Mouse (Mus musculus) forebrain, postnatal 0 days (tissue): Measurements from ENCODE around the gene Rnf11. TPM values are rescaled to one million over a fixed set of nuclear protein-coding genes. Genes with fewer than 3 reads are reported as not detected.

Source experiments
- ATAC-seq: fragments of 200-750 bp; cut with Nextera tagmentation; 2 replicates; pipeline ENCODE4 v1.8.0; 2017; ENCODE audit warnings: mild to moderate bottlenecking, moderate library complexity
- DNase-seq: peaks from one replicate; pipeline ENCODE4 v3.0.0-alpha.2; 2015
- H3K27ac ChIP-seq: fragments of 300-500 bp; sonication (generic); 2 replicates; pipeline ENCODE4 v1.5.1; 2014; ENCODE audit warnings: low read depth, mild to moderate bottlenecking, antibody characterized with exemption, low read length, moderate library complexity, mixed read lengths
- H3K27me3 ChIP-seq: fragments of 300-500 bp; sonication (generic); 2 replicates; pipeline ENCODE4 v1.6.1; 2014; ENCODE audit warnings: mild to moderate bottlenecking, low read length, mixed read lengths; ENCODE audit not compliant: insufficient read depth
- H3K36me3 ChIP-seq: fragments of 300-500 bp; sonication (generic); 2 replicates; pipeline ENCODE4 v1.6.1; 2014; ENCODE audit warnings: mild to moderate bottlenecking, moderate library complexity; ENCODE audit not compliant: insufficient read depth
- H3K4me1 ChIP-seq: fragments of 300-500 bp; sonication (generic); 2 replicates; pipeline ENCODE4 v1.6.1; 2014; ENCODE audit warnings: antibody characterized with exemption; ENCODE audit not compliant: insufficient read depth
- H3K4me2 ChIP-seq: fragments of 300-500 bp; sonication (generic); 2 replicates; pipeline ENCODE4 v1.6.1; 2014; ENCODE audit warnings: low read depth, mild to moderate bottlenecking, moderate library complexity
- H3K4me3 ChIP-seq: fragments of 300-500 bp; sonication (generic); 2 replicates; pipeline ENCODE4 v1.5.1; 2014; ENCODE audit warnings: low read depth, low read length, mixed read lengths
- H3K9ac ChIP-seq: fragments of 300-500 bp; sonication (generic); 2 replicates; pipeline ENCODE4 v1.6.1; 2014; ENCODE audit warnings: mild to moderate bottlenecking
- H3K9me3 ChIP-seq: fragments of 300-500 bp; sonication (generic); 2 replicates; pipeline ENCODE4 v1.6.1; 2016; ENCODE audit warnings: low read length
- CTCF ChIP-seq: sonication (generic); IDR thresholded peaks from 2 replicates; pipeline ENCODE4 v1.5.1; 2016; ENCODE audit warnings: antibody characterized with exemption, control low read depth, low read depth
- WGBS: fragments of 180-500 bp; shearing (Covaris S2); extraction: QIAGEN DNeasy Blood & Tissue Kit; methylation state at CpG from one replicate; pipeline ENCODE4 v1.1.7; 2014; 5-methylcytosine and 5-hydroxymethylcytosine counted together
- polyA plus RNA-seq: library from polyadenylated mRNA; unstranded; fragments of >200 nt; fragmentation: Nextera tagmentation; extraction: Ambion mirVana; gene quantifications from 2 replicates; pipeline ENCODE4 v1.2.1, GENCODE M21; 2015
- total RNA-seq: library from RNA; depleted of rRNA; stranded (reverse); fragments of >200 nt; gene quantifications from 2 replicates; pipeline ENCODE4 v1.2.3, GENCODE M21; 2014

Gene Rnf11
- total and polyA plus RNA-seq, 2 experiments from 2014 or later, result 84.0 to 161 TPM

DNA sequence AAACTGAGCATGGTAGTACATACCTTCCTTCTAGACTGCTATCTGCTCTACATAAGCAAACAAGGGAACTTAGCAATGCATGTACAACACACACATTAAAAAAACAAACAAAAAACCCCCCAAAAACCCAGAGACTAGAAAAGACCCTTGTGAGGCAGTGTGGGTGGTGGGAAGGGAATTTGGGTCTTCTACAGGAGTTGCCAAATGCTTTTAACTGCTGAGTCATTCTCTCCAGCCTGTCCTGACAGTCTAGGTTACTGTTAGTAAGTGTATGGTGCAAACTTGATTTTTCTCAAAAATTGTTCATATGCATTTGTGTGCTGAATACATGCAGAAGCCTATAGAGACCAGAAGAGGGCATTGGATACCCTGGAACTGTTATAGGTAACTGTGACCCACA lies 12.9 kb downstream of the Rnf11 start:
- H3K9ac ChIP-seq, result no peak overlapping the region
- H3K4me2 ChIP-seq, result no peak overlapping the region
- H3K4me1 ChIP-seq, result peaks cover 10% of the 10 kb centered on the region; the same call in 1 of the 2 replicates
- no peak overlapping the region for H3K4me3 ChIP-seq
- H3K9me3 ChIP-seq, result no peaks in the 10 kb centered on the region
- H3K27me3 ChIP-seq, result no peaks in the 10 kb centered on the region
- no peaks in the 10 kb centered on the region for H3K36me3 ChIP-seq
- H3K27ac ChIP-seq, result no peak overlapping the region
- DNase-seq, result no peak
- ATAC-seq, result no peak
- TF ChIP-seq CTCF, result no peak

DNA sequence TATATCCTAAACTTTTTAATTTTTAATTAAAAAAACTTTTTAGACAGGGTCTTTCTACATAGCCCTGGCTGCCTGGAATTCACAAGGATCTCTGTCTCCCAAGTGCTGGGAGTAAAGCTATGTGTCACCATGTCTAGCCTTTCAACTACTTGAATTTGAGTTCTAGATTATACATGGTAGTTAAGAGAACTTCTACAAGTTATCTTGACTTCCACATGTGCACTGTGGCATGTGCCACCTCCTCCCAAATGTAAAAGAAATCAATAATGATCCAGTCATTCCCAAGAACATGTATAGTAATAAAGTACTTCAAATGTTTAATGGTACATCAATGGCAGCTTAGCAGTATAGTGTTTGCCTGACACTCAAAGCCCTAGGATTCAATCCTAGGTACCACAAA lies 16.8 kb downstream of the Rnf11 start:
- no peaks in the 10 kb centered on the region for H3K27me3 ChIP-seq
- no peak for TF ChIP-seq CTCF
- no peak overlapping the region for H3K4me3 ChIP-seq

DNA sequence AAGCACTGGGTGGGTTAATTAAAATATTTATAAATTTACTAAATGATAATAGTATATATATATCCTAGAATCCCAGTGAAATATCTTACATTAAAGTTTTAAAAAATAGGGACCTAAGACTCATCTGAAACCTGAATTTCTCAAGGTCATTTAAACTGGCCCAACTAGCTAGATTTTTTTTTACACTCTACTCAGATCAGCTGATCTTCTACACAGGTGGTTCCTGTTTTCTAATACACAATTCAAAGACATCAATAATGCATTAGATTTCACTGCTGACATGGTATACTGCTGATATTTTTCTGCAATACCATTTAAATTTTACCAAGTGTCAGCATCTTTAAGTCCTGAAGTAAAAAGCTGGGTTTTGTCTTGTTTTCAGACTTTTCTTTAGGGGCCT lies 20.6 kb downstream of the Rnf11 start:
- Histone ChIP-seq H3K27ac (no peak overlapping the region), H3K4me1 (no peaks in the 10 kb centered on the region), H3K9me3 (no peaks in the 10 kb centered on the region), H3K27me3 (no peaks in the 10 kb centered on the region), H3K4me2 (no peak overlapping the region), H3K9ac (no peak overlapping the region), H3K36me3 (no peaks in the 10 kb centered on the region), H3K4me3 (no peak overlapping the region)
- DNase-seq (no peak), ATAC-seq (no peak)
- TF ChIP-seq CTCF, result no peak

More for the DNA sequence above, 16.8 kb downstream of the Rnf11 start:
- Histone ChIP-seq H3K36me3 (no peaks in the 10 kb centered on the region), H3K27ac (no peak overlapping the region), H3K9me3 (no peaks in the 10 kb centered on the region), H3K9ac (no peak overlapping the region), H3K4me2 (no peak overlapping the region), H3K4me1 (peaks cover 4% of the 10 kb centered on the region; the same call in 1 of the 2 replicates)
- DNase-seq (no peak), ATAC-seq (no peak)

DNA sequence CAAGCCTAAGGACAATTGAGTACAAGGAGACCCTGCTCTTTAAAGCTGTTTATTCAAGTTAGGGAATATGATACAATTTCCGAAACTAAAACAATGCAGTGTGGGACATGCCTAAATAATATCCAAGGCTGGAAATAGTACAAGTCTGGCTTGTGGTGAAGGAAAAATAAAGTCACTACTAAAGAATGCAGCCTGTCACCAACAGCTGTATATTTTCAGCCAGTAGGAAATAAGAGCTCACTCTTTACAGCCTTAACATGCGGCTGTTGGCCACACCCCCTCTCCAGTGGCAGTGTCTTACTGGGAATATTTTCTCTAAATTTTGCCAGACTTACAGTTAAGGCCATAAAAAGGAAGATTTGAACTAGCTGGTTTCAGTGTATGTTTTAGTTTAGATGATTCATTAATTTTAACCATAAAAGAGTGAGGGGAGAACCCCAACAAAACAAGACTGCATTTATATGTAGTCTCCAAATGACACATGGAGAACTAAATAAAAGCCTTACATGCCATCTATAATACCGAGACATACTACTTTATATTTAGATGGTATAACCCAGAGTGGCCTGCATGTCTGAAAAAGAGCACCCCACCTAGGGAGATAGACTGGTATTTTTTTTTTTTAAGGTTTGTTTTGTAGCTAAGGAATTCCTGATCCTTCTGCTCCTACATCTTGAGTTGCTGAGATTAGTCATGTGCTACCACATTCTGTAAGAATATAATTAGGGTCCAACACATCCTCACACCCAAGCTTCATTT lies 23.9 kb downstream of the Rnf11 start:
- Histone ChIP-seq H3K27me3 (no peaks in the 10 kb centered on the region), H3K9ac (no peak overlapping the region), H3K36me3 (0 out of 2 replicates have a peak, but pooled peaks cover under 1% of the 10 kb centered on the region), H3K9me3 (no peaks in the 10 kb centered on the region), H3K4me2 (no peak overlapping the region), H3K4me3 (no peak overlapping the region), H3K27ac (no peak overlapping the region), H3K4me1 (no peaks in the 10 kb centered on the region)
- 76% methylated on average over 3 of the region's 3 CpGs for WGBS
- ATAC-seq, result no peak
- no peak for DNase-seq
- no peak for TF ChIP-seq CTCF

DNA sequence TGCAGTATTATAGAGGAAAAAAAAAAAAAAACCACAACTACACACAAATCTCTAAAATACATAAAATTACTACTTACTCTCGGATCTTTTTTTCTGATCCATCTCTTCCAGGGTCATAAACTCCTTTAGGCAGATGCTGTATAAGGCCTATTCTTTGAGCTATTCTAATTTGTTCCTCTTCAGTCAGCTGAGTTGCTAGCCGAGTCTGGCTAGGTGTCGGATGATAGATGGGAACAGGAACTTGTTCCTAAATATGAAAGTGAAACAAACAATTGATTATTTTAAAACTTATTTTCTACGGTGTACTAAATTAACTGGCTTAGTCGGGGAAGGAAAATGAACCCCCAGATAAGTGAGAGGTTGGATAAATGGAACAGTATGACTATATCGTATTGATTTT lies 27.7 kb downstream of the Rnf11 start:
- Histone ChIP-seq H3K27ac (no peak overlapping the region), H3K9me3 (no peaks in the 10 kb centered on the region), H3K4me1 (no peaks in the 10 kb centered on the region), H3K36me3 (peaks cover 7% of the 10 kb centered on the region), H3K9ac (no peak overlapping the region), H3K4me2 (no peak overlapping the region), H3K4me3 (no peak overlapping the region), H3K27me3 (no peaks in the 10 kb centered on the region)
- ATAC-seq, result no peak
- 95% methylated on average over 6 of the region's 6 CpGs for WGBS
- no peak for DNase-seq
- no peak for TF ChIP-seq CTCF

DNA sequence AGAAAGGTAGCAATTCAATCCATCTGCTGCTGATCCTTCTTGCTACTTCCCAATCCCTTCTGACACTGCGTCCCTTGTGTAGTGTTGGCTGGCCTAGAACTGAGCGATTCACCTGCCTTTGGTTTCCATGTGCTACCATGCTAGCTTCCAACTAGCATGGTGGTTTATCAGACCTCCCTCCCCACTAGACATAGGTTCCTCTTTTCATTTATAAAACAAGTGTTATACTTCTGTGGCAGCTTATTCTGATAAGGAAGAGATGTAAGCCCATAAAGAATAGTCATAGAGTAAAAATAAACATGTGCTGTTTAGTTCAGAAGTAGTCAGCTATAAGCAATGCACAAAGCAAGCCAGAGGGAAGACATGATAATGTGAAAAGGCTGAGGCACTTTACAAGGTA lies 36.0 kb downstream of the Rnf11 start:
- no peaks in the 10 kb centered on the region for H3K9me3 ChIP-seq
- no peaks in the 10 kb centered on the region for H3K27me3 ChIP-seq
- no peak overlapping the region for H3K4me2 ChIP-seq
- H3K27ac ChIP-seq, result no peak overlapping the region
- no peak overlapping the region for H3K4me3 ChIP-seq
- WGBS, result 96% methylated on average over 2 of the region's 2 CpGs
- peaks cover 5% of the 10 kb centered on the region; the same call in 1 of the 2 replicates for H3K36me3 ChIP-seq
- DNase-seq (no peak), ATAC-seq (no peak)
- H3K9ac ChIP-seq, result no peak overlapping the region
- TF ChIP-seq CTCF, result no peak
- no peaks in the 10 kb centered on the region for H3K4me1 ChIP-seq

DNA sequence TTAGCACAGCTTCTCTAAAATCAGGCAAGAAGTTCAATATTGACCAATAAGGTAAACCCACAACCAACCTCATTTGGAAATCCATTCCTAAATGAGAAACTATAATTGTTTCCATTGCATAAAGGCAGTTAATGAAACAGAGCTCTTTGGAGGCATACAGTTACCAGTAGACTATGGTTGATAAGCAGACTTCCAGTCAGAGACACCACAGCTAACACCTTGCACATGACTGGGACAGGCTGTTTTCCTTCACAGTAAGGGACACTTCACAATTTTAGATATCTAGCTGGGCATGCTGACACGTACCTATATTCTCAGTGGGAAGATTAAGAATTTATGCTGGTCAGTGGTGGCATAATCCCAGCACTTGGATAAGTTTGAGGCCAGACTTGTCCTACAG lies 38.6 kb downstream of the Rnf11 start:
- no peaks in the 10 kb centered on the region for H3K9me3 ChIP-seq
- WGBS, result 86% methylated on average over 1 of the region's 1 CpGs
- no peak for DNase-seq

More for the DNA sequence above, 38.6 kb downstream of the Rnf11 start:
- H3K27me3 ChIP-seq, result no peaks in the 10 kb centered on the region
- no peak overlapping the region for H3K4me2 ChIP-seq
- no peak overlapping the region for H3K4me3 ChIP-seq
- TF ChIP-seq CTCF, result no peak
- H3K4me1 ChIP-seq, result no peaks in the 10 kb centered on the region
- H3K36me3 ChIP-seq, result peaks cover 2% of the 10 kb centered on the region; the same call in 1 of the 2 replicates
- no peak for ATAC-seq
- no peak overlapping the region for H3K27ac ChIP-seq
- no peak overlapping the region for H3K9ac ChIP-seq
